Mouse (Mus musculus): ENCODE measurements around the gene Rlf. TPM values are rescaled to one million over a fixed set of nuclear protein-coding genes. Genes with fewer than 3 reads are reported as not detected.
A peak's percentile ranks its signal among the peaks of the same experiment; 100 is the strongest.
"Not testable (repeated sequence)": the region's sequence is repeated elsewhere in the genome, so short reads cannot be mapped to it uniquely, and the experiment has no call there.

Gene Rlf
- polyA plus RNA-seq, 1 experiment from 2014 or later = 18.3 TPM

DNA sequence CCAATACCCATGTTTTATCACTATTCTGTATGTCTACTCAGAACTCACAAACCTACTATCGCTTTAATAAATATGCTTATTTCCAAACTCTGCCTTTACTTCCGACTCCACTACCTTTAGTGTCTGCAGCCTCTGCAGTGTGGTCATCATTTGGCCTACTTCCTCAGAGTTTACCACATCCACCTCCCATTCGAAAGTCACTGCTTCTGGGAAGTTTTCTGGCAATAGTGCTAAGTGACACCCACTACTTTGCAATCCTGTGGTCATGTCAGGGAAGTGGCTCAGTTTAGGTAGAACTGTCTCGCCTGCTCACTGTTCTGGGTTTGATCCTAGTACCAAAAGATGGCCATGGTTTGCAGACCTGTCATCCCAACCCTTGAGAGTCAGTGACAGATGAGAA lies 17.9 kb downstream of the Rlf start:
- H3K4me3 ChIP-seq (ENCODE audit: control insufficient read depth in 1 of 2, insufficient read depth in 1 of 2, low read depth in 1 of 2, low read length in 2 of 2) = no peak overlapping the region
- H3K27ac ChIP-seq (replicated peaks in 1 of 2; ENCODE audit: control insufficient read depth in 1 of 2, insufficient read depth in 1 of 2, low read depth in 2 of 2, low read length in 2 of 2) = no peak overlapping the region
- no peak overlapping the region for H3K9ac ChIP-seq (ENCODE audit: low read length)
- WGBS = 91% methylated on average over 4 of the region's 4 CpGs
- H3K4me1 ChIP-seq (ENCODE audit: control insufficient read depth in 2 of 2, insufficient read depth in 2 of 2, low read length in 2 of 2) = peaks cover 0 to 12% of the 10 kb centered on the region in 2 experiments; a peak in 1 of 4 replicates
- no peaks in the 10 kb centered on the region for H3K36me3 ChIP-seq (ENCODE audit: control insufficient read depth, insufficient read depth, low read length)
- no peak overlapping the region for H3K4me2 ChIP-seq (ENCODE audit: low read length)
- no peaks in the 10 kb centered on the region for H3K27me3 ChIP-seq (ENCODE audit: control insufficient read depth, insufficient read depth, low read length)
- no peaks in the 10 kb centered on the region for H3K9me3 ChIP-seq (ENCODE audit: control insufficient read depth, low read length)
- no peak for ATAC-seq (ENCODE audit: insufficient number of reproducible peaks, insufficient read depth, low FRiP score, low read depth)

DNA sequence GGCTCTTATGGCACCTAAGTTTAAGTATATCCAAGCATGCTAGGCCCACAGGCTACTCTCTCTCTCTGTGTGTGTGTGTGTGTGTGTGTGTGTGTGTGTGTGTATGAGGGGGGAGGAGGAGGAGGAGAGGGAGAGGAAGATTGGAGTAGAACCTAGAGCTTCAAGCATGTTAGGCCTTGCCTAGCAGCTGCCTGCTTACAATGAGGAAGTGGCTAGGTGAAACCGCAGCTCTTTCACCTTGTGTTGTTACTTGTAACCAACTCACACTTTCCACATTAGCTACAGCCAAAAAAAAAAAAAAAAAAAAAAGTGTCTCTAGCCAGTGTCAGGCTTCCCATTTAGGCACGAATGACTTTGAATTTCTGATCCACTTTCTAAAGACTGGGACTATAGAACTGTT lies 18.7 kb downstream of the Rlf start:
- Histone ChIP-seq H3K4me2 (ENCODE audit: low read length) (no peak overlapping the region), H3K27ac (replicated peaks in 1 of 2; ENCODE audit: control insufficient read depth in 1 of 2, insufficient read depth in 1 of 2, low read depth in 2 of 2, low read length in 2 of 2) (no peak overlapping the region), H3K4me3 (ENCODE audit: control insufficient read depth in 1 of 2, insufficient read depth in 1 of 2, low read depth in 1 of 2, low read length in 2 of 2) (no peak overlapping the region), H3K36me3 (ENCODE audit: control insufficient read depth, insufficient read depth, low read length) (no peaks in the 10 kb centered on the region), H3K27me3 (ENCODE audit: control insufficient read depth, insufficient read depth, low read length) (no peaks in the 10 kb centered on the region), H3K9ac (ENCODE audit: low read length) (no peak overlapping the region), H3K9me3 (ENCODE audit: control insufficient read depth, low read length) (no peaks in the 10 kb centered on the region), H3K4me1 (ENCODE audit: control insufficient read depth in 2 of 2, insufficient read depth in 2 of 2, low read length in 2 of 2) (peaks cover 0 to 4% of the 10 kb centered on the region in 2 experiments; a peak in 1 of 4 replicates)
- no peak for ATAC-seq (ENCODE audit: insufficient number of reproducible peaks, insufficient read depth, low FRiP score, low read depth)
- 85% methylated on average over 2 of the region's 2 CpGs for WGBS

DNA sequence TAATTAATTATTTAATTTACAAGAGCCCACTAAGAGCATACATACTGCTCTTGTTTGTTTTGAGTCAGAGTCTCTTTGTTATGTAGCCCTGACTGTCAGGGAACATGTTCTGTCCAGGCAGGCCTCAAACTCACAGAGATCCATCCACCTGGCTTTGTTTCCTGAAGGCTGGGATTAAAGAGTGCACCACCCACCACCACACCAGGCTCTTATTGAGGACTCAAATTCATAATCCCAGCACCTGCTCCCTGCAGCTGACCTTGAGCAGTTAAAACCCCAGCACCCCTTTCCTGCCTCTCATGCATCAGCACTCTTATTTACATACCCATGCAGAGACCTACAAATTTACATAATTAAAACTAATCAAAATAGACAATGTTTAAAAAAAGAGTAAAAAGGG lies 20.1 kb downstream of the Rlf start:
- H3K9me3 ChIP-seq (ENCODE audit: control insufficient read depth, low read length) = no peaks in the 10 kb centered on the region
- H3K9ac ChIP-seq (ENCODE audit: low read length) = no peak overlapping the region

DNA sequence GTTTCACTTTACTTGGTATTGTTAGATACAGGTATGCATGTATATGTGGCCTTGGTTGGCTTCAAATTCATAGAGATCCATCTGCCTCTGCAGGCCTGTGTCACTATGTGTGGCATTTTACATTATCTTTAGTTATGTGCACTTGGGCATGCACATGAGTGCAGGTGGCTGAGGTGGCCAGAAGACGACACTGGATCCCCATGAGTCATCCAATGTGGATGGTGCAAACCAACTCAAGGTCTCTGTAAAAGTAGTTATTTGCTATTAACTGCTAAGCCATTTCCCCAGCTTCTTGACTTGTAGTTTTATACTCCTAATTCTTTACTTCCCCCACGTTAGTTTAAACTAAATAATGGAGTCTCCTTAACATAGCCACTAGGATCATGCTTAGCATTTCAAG lies 22.6 kb downstream of the Rlf start:
- 71% methylated on average over 2 of the region's 2 CpGs for WGBS
- H3K9me3 ChIP-seq (ENCODE audit: control insufficient read depth, low read length) = no peaks in the 10 kb centered on the region
- H3K4me3 ChIP-seq (ENCODE audit: control insufficient read depth in 1 of 2, insufficient read depth in 1 of 2, low read depth in 1 of 2, low read length in 2 of 2) = no peak overlapping the region
- ATAC-seq (ENCODE audit: insufficient number of reproducible peaks, insufficient read depth, low FRiP score, low read depth) = no peak
- H3K4me2 ChIP-seq (ENCODE audit: low read length) = no peak overlapping the region
- no peak overlapping the region for H3K9ac ChIP-seq (ENCODE audit: low read length)
- H3K4me1 ChIP-seq (ENCODE audit: control insufficient read depth in 2 of 2, insufficient read depth in 2 of 2, low read length in 2 of 2) = no peaks in the 10 kb centered on the region
- no peak overlapping the region for H3K27ac ChIP-seq (replicated peaks in 1 of 2; ENCODE audit: control insufficient read depth in 1 of 2, insufficient read depth in 1 of 2, low read depth in 2 of 2, low read length in 2 of 2)
- no peaks in the 10 kb centered on the region for H3K27me3 ChIP-seq (ENCODE audit: control insufficient read depth, insufficient read depth, low read length)
- H3K36me3 ChIP-seq (ENCODE audit: control insufficient read depth, insufficient read depth, low read length) = peaks cover 24% of the 10 kb centered on the region

More for the DNA sequence above, 20.1 kb downstream of the Rlf start:
- H3K36me3 ChIP-seq (ENCODE audit: control insufficient read depth, insufficient read depth, low read length) = peaks cover 6% of the 10 kb centered on the region; the same call in 1 of the 2 replicates
- H3K27me3 ChIP-seq (ENCODE audit: control insufficient read depth, insufficient read depth, low read length) = no peaks in the 10 kb centered on the region
- H3K27ac ChIP-seq (replicated peaks in 1 of 2; ENCODE audit: control insufficient read depth in 1 of 2, insufficient read depth in 1 of 2, low read depth in 2 of 2, low read length in 2 of 2) = no peak overlapping the region
- H3K4me2 ChIP-seq (ENCODE audit: low read length) = no peak overlapping the region
- no peak overlapping the region for H3K4me3 ChIP-seq (ENCODE audit: control insufficient read depth in 1 of 2, insufficient read depth in 1 of 2, low read depth in 1 of 2, low read length in 2 of 2)
- peaks cover 0 to 4% of the 10 kb centered on the region in 2 experiments; a peak in 1 of 4 replicates for H3K4me1 ChIP-seq (ENCODE audit: control insufficient read depth in 2 of 2, insufficient read depth in 2 of 2, low read length in 2 of 2)
- ATAC-seq (ENCODE audit: insufficient number of reproducible peaks, insufficient read depth, low FRiP score, low read depth) = no peak

DNA sequence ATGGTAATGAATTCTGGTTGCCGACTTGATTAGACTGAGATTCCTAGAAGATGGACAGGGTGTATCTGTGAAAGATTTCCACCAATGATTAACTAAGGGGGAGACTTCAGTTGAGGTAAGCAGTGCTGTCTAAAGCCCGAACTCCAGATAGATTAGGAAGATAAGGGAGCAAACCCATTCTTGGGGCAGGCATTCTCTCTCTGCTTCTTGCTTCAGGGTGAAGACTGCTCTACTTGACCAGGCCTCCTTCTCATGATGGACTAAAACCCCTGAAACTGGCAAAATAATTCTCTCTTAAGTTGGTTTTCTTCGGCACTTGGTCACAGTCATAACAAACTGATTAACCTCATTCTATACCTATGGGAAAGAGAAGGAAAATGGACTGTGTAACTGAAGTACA lies 25.5 kb downstream of the Rlf start:
- peaks cover 52% of the 10 kb centered on the region for H3K36me3 ChIP-seq (ENCODE audit: control insufficient read depth, insufficient read depth, low read length)
- no peaks in the 10 kb centered on the region for H3K4me1 ChIP-seq (ENCODE audit: control insufficient read depth in 2 of 2, insufficient read depth in 2 of 2, low read length in 2 of 2)
- H3K9ac ChIP-seq (ENCODE audit: low read length) = no peak overlapping the region
- no peak overlapping the region for H3K4me3 ChIP-seq (ENCODE audit: control insufficient read depth in 1 of 2, insufficient read depth in 1 of 2, low read depth in 1 of 2, low read length in 2 of 2)
- H3K27me3 ChIP-seq (ENCODE audit: control insufficient read depth, insufficient read depth, low read length) = no peaks in the 10 kb centered on the region
- H3K4me2 ChIP-seq (ENCODE audit: low read length) = no peak overlapping the region
- no peaks in the 10 kb centered on the region for H3K9me3 ChIP-seq (ENCODE audit: control insufficient read depth, low read length)
- no peak overlapping the region for H3K27ac ChIP-seq (replicated peaks in 1 of 2; ENCODE audit: control insufficient read depth in 1 of 2, insufficient read depth in 1 of 2, low read depth in 2 of 2, low read length in 2 of 2)
- ATAC-seq (ENCODE audit: insufficient number of reproducible peaks, insufficient read depth, low FRiP score, low read depth) = no peak
- 83% methylated on average over 3 of the region's 3 CpGs for WGBS

DNA sequence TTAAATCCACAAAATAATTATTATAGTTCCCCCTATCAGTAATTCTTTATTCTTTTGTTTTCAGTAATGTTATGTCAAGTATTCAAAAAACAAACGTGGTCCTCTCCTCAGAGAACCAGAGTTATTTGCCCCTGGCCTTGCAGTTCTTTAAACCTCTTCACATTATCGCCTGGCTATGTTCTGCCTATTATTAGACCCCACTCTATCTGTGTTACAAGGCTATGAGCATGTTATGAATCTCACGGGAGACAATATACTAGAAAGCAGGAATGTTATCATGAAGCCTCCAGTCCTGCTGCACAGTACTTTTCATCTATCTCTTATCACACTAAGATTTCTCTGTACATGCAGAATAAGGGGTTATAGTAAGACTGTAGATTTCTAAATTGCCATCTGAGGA lies 35.2 kb downstream of the Rlf start:
- ATAC-seq (ENCODE audit: insufficient number of reproducible peaks, insufficient read depth, low FRiP score, low read depth) = no peak
- Histone ChIP-seq H3K9ac (ENCODE audit: low read length) (no peak overlapping the region), H3K4me3 (ENCODE audit: control insufficient read depth in 1 of 2, insufficient read depth in 1 of 2, low read depth in 1 of 2, low read length in 2 of 2) (no peak overlapping the region), H3K9me3 (ENCODE audit: control insufficient read depth, low read length) (peaks cover 5% of the 10 kb centered on the region; the same call in 1 of the 2 replicates), H3K4me1 (ENCODE audit: control insufficient read depth in 2 of 2, insufficient read depth in 2 of 2, low read length in 2 of 2) (peaks cover 0 to 14% of the 10 kb centered on the region in 2 experiments; a peak in 1 of 4 replicates), H3K4me2 (ENCODE audit: low read length) (peak overlapping the region; percentile 36), H3K27me3 (ENCODE audit: control insufficient read depth, insufficient read depth, low read length) (no peaks in the 10 kb centered on the region), H3K27ac (replicated peaks in 1 of 2; ENCODE audit: control insufficient read depth in 1 of 2, insufficient read depth in 1 of 2, low read depth in 2 of 2, low read length in 2 of 2) (peak overlapping the region in 1 of 2 experiments; percentile 69; a peak in 2 of 4 replicates), H3K36me3 (ENCODE audit: control insufficient read depth, insufficient read depth, low read length) (peaks cover 33% of the 10 kb centered on the region)
- 31% methylated on average over 3 of the region's 3 CpGs for WGBS

DNA sequence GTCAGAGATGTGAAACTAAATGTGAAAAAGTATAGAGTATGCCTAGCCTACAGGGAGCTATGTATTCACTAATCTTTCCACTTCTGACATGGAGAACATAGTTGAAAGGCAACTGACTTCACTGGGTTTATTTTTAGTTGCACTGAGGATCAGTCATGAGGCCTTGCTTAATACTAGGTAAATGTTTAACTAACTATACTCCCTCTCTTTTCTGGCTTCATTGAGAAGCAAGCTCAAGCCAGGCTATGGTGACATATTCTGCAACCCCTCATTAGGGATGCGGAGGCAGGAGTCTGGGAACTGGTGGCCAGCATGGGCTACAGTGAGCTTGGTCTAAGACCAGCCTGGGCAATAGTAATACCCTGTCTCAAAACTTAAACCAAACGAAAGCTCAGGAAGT lies 47.2 kb downstream of the Rlf start:
- Histone ChIP-seq H3K27ac (replicated peaks in 1 of 2; ENCODE audit: control insufficient read depth in 1 of 2, insufficient read depth in 1 of 2, low read depth in 2 of 2, low read length in 2 of 2) (no peak overlapping the region), H3K27me3 (ENCODE audit: control insufficient read depth, insufficient read depth, low read length) (no peaks in the 10 kb centered on the region), H3K4me2 (ENCODE audit: low read length) (no peak overlapping the region), H3K36me3 (ENCODE audit: control insufficient read depth, insufficient read depth, low read length) (peaks cover 65% of the 10 kb centered on the region), H3K9ac (ENCODE audit: low read length) (no peak overlapping the region), H3K9me3 (ENCODE audit: control insufficient read depth, low read length) (peaks cover 17% of the 10 kb centered on the region), H3K4me1 (ENCODE audit: control insufficient read depth in 2 of 2, insufficient read depth in 2 of 2, low read length in 2 of 2) (no peaks in the 10 kb centered on the region), H3K4me3 (ENCODE audit: control insufficient read depth in 1 of 2, insufficient read depth in 1 of 2, low read depth in 1 of 2, low read length in 2 of 2) (no peak overlapping the region)
- ATAC-seq (ENCODE audit: insufficient number of reproducible peaks, insufficient read depth, low FRiP score, low read depth) = no peak
- WGBS = 95% methylated on average over 2 of the region's 2 CpGs

DNA sequence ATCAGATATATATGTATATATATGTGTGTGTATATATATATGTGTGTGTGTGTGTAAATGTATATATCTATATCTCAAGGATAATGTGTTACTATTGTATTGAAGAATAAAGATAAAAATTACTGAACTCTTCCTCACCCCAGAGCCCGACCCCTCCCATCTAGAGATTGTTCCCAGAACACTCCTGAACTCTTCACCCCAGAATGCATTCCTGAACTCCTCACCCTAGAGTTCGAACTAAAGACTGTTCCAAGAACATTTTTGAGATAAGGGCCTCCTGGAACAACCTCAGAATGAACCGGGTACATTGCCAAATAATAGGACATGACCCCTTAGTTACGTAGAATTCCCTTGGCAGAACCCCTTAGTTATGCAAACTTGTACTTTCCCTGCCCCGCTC lies 48.2 kb downstream of the Rlf start:
- not testable (repeated sequence) for H3K4me1 ChIP-seq (ENCODE audit: control insufficient read depth in 2 of 2, insufficient read depth in 2 of 2, low read length in 2 of 2); H3K27me3 ChIP-seq (ENCODE audit: control insufficient read depth, insufficient read depth, low read length); H3K4me3 ChIP-seq (ENCODE audit: control insufficient read depth in 1 of 2, insufficient read depth in 1 of 2, low read depth in 1 of 2, low read length in 2 of 2); H3K27ac ChIP-seq (replicated peaks in 1 of 2; ENCODE audit: control insufficient read depth in 1 of 2, insufficient read depth in 1 of 2, low read depth in 2 of 2, low read length in 2 of 2); ATAC-seq (ENCODE audit: insufficient number of reproducible peaks, insufficient read depth, low FRiP score, low read depth); H3K9ac ChIP-seq (ENCODE audit: low read length); H3K4me2 ChIP-seq (ENCODE audit: low read length)
- Histone ChIP-seq H3K36me3 (ENCODE audit: control insufficient read depth, insufficient read depth, low read length) (peaks cover 71% of the 10 kb centered on the region), H3K9me3 (ENCODE audit: control insufficient read depth, low read length) (peaks cover 14% of the 10 kb centered on the region)
- WGBS = 22% methylated on average over 3 of the region's 5 CpGs
